Mouse (Mus musculus) brown adipose tissue, adult 24 weeks (tissue): Measurements from ENCODE around the gene Srcin1. TPM values are rescaled to one million over a fixed set of nuclear protein-coding genes. Genes with fewer than 3 reads are reported as not detected.

Experiments
- H3K27ac ChIP-seq: fragments of 200-500 bp; replicated peaks from 2 replicates; pipeline ENCODE4 v1.5.1; 2012; ENCODE audit warnings: low read depth, mild to moderate bottlenecking, low read length
- H3K4me1 ChIP-seq: fragments of 200-500 bp; 2 replicates; pipeline ENCODE4 v1.6.1; 2012; ENCODE audit warnings: low read length, mixed read lengths; ENCODE audit not compliant: control insufficient read depth, insufficient read depth, insufficient read length
- H3K4me3 ChIP-seq: fragments of 200-500 bp; 2 replicates; pipeline ENCODE4 v1.5.1; 2012; ENCODE audit warnings: low read depth, mild to moderate bottlenecking, low read length, moderate library complexity; ENCODE audit not compliant: insufficient read depth
- polyA plus RNA-seq: library from polyadenylated mRNA; stranded (reverse); fragments of >200 nt; gene quantifications from 2 replicates; pipeline ENCODE4 v1.2.4, GENCODE M21; 2012; ENCODE audit not compliant: missing spikeins, insufficient read depth, insufficient read length

The Srcin1 gene
- polyA plus RNA-seq, 1 experiment = 0.32 TPM

GRCm38 (mm10) chr11:97548757-97549156, 27.2 kb downstream of the Srcin1 start:
- no peak overlapping the region for H3K27ac ChIP-seq
- H3K4me3 ChIP-seq = no peak overlapping the region
- no peaks in the 10 kb centered on the region; the same call in 1 of the 2 replicates for H3K4me1 ChIP-seq

- Histone ChIP-seq H3K4me3 (no peak overlapping the region), H3K27ac (no peak overlapping the region), H3K4me1 (no peaks in the 10 kb centered on the region; the same call in 1 of the 2 replicates)
These were observed 27.9 kb downstream of the Srcin1 start for GRCm38 (mm10) chr11:97547957-97548706.

GRCm38 (mm10) chr11:97546804-97547411, 29.1 kb downstream of the Srcin1 start:
- H3K4me1 ChIP-seq = no peaks in the 10 kb centered on the region; the same call in 1 of the 2 replicates
- H3K27ac ChIP-seq = no peak overlapping the region

GRCm38 (mm10) chr11:97545808-97546560, 30.0 kb downstream of the Srcin1 start:
- no peak overlapping the region for H3K27ac ChIP-seq
- H3K4me3 ChIP-seq = peak overlapping the region; percentile 9; the same call in 1 of the 2 replicates
- H3K4me1 ChIP-seq = no peaks in the 10 kb centered on the region; the same call in 1 of the 2 replicates

More at GRCm38 (mm10) chr11:97546804-97547411, 29.1 kb downstream of the Srcin1 start:
- peak overlapping the region; percentile 40; the same call in 1 of the 2 replicates for H3K4me3 ChIP-seq

GRCm38 (mm10) chr11:97543883-97544282, 32.1 kb downstream of the Srcin1 start:
- Histone ChIP-seq H3K27ac (no peak overlapping the region), H3K4me1 (no peaks in the 10 kb centered on the region; the same call in 1 of the 2 replicates), H3K4me3 (no peak overlapping the region)

- Histone ChIP-seq H3K4me1 (no peaks in the 10 kb centered on the region; the same call in 1 of the 2 replicates), H3K4me3 (no peak overlapping the region), H3K27ac (no peak overlapping the region)
These were observed 32.7 kb downstream of the Srcin1 start for GRCm38 (mm10) chr11:97543181-97543733.

- no peak overlapping the region for H3K4me3 ChIP-seq
- H3K27ac ChIP-seq = no peak overlapping the region
- H3K4me1 ChIP-seq = no peaks in the 10 kb centered on the region; the same call in 1 of the 2 replicates
These were observed 33.5 kb downstream of the Srcin1 start for GRCm38 (mm10) chr11:97542171-97543150.

- Histone ChIP-seq H3K4me1 (no peaks in the 10 kb centered on the region), H3K4me3 (no peak overlapping the region), H3K27ac (no peak overlapping the region)
These were observed 35.4 kb downstream of the Srcin1 start for GRCm38 (mm10) chr11:97540604-97541003.

- Histone ChIP-seq H3K4me3 (no peak overlapping the region), H3K4me1 (no peaks in the 10 kb centered on the region), H3K27ac (no peak overlapping the region)
These were observed 35.9 kb downstream of the Srcin1 start for GRCm38 (mm10) chr11:97540136-97540535.

- Histone ChIP-seq H3K4me3 (no peak overlapping the region), H3K4me1 (no peaks in the 10 kb centered on the region), H3K27ac (no peak overlapping the region)
These were observed 36.4 kb downstream of the Srcin1 start for GRCm38 (mm10) chr11:97539622-97540021.

- no peak overlapping the region for H3K4me3 ChIP-seq
- H3K4me1 ChIP-seq = no peaks in the 10 kb centered on the region
- H3K27ac ChIP-seq = no peak overlapping the region
These were observed 38.4 kb downstream of the Srcin1 start for GRCm38 (mm10) chr11:97537580-97538089.

- H3K4me3 ChIP-seq = peak overlapping the region; percentile 1; the same call in 1 of the 2 replicates
- H3K27ac ChIP-seq = no peak overlapping the region
- H3K4me1 ChIP-seq = no peaks in the 10 kb centered on the region
These were observed 39.0 kb downstream of the Srcin1 start for GRCm38 (mm10) chr11:97536835-97537579.

GRCm38 (mm10) chr11:97536083-97536747, 39.8 kb downstream of the Srcin1 start:
- no peak overlapping the region for H3K27ac ChIP-seq
- no peak overlapping the region for H3K4me3 ChIP-seq
- no peaks in the 10 kb centered on the region for H3K4me1 ChIP-seq
